Mouse (Mus musculus) hindbrain, embryonic 15.5 days (tissue): ENCODE results near the gene Tead1. TPM values are rescaled to one million over a fixed set of nuclear protein-coding genes. Genes with fewer than 3 reads are reported as not detected.

ENCODE experiments used
- ATAC-seq: fragments of 200-750 bp; cut with Nextera tagmentation; 2 replicates; pipeline ENCODE4 v1.8.0; 2017; ENCODE audit warnings: low read depth, moderate number of reproducible peaks, moderate TSS enrichment; ENCODE audit not compliant: low FRiP score
- H3K27ac ChIP-seq: fragments of 300-500 bp; sonication (generic); replicated peaks from 2 replicates; pipeline ENCODE4 v1.5.1; 2015; ENCODE audit warnings: mild to moderate bottlenecking, inconsistent platforms
- H3K27me3 ChIP-seq: fragments of 300-500 bp; sonication (generic); 2 replicates; pipeline ENCODE4 v1.6.1; 2015; ENCODE audit warnings: control low read depth, inconsistent platforms
- H3K36me3 ChIP-seq: fragments of 300-500 bp; sonication (generic); 2 replicates; pipeline ENCODE4 v1.6.1; 2015; ENCODE audit warnings: control low read depth, inconsistent platforms
- H3K4me1 ChIP-seq: fragments of 300-500 bp; sonication (generic); replicated peaks from 2 replicates; pipeline ENCODE4 v1.6.1; 2015; ENCODE audit warnings: control low read depth, inconsistent platforms
- H3K4me2 ChIP-seq: fragments of 300-500 bp; sonication (generic); 2 replicates; pipeline ENCODE4 v1.6.1; 2015; ENCODE audit warnings: moderate library complexity, mild to moderate bottlenecking, inconsistent platforms
- H3K4me3 ChIP-seq: fragments of 300-500 bp; sonication (generic); 2 replicates; pipeline ENCODE4 v1.5.1; 2015; ENCODE audit warnings: mild to moderate bottlenecking, inconsistent platforms
- H3K9ac ChIP-seq: fragments of 300-500 bp; sonication (generic); 2 replicates; pipeline ENCODE4 v1.6.1; 2015; ENCODE audit warnings: inconsistent platforms
- H3K9me3 ChIP-seq: fragments of 300-500 bp; sonication (generic); 2 replicates; pipeline ENCODE4 v1.6.1; 2016; ENCODE audit warnings: control low read depth, inconsistent platforms
- whole genome bisulfite sequencing: fragments of 180-500 bp; shearing (Covaris S2); methylation state at CpG from one replicate; pipeline ENCODE4 v1.1.7; 2015; 5-methylcytosine and 5-hydroxymethylcytosine counted together
- microRNA-seq: library from miRNA; unstranded; fragments of <30 nt; microRNA quantifications from one replicate; pipeline ENCODE4, GENCODE M21; 2016
- polyA plus RNA-seq: library from polyadenylated mRNA; unstranded; fragments of >200 nt; fragmentation: Nextera tagmentation; extraction: Ambion mirVana; gene quantifications from 2 replicates; pipeline ENCODE4 v1.2.1, GENCODE M21; 2015

Tead1 gene
- polyA plus RNA-seq, 1 experiment from 2014 or later = 15.3 TPM

GRCm38 (mm10) chr7:112955955-112956354, 276.8 kb downstream of the Tead1 start:
- Histone ChIP-seq H3K9me3 (no peaks in the 10 kb centered on the region), H3K9ac (no peak overlapping the region), H3K27ac (no peak overlapping the region), H3K4me2 (peak overlapping the region; percentile 77), H3K27me3 (peaks cover 42% of the 10 kb centered on the region), H3K4me3 (peak overlapping the region; percentile 43), H3K36me3 (no peaks in the 10 kb centered on the region), H3K4me1 (peaks cover 21% of the 10 kb centered on the region)
- ATAC-seq = no peak
- WGBS = 42% methylated on average over 3 of the region's 3 CpGs

Small RNA genes lying within 50 kb of the gene (microRNA-seq; reads per million reads assigned to microRNA genes)
- not detected for gene Gm44462
